Mouse (Mus musculus) cerebellum, adult 11 months (tissue): Measurements from ENCODE around the gene Slc38a10.

Experiments used
- DNase-seq: peaks from one replicate; pipeline ENCODE4 v3.0.0; 2022

Slc38a10 gene

DNA sequence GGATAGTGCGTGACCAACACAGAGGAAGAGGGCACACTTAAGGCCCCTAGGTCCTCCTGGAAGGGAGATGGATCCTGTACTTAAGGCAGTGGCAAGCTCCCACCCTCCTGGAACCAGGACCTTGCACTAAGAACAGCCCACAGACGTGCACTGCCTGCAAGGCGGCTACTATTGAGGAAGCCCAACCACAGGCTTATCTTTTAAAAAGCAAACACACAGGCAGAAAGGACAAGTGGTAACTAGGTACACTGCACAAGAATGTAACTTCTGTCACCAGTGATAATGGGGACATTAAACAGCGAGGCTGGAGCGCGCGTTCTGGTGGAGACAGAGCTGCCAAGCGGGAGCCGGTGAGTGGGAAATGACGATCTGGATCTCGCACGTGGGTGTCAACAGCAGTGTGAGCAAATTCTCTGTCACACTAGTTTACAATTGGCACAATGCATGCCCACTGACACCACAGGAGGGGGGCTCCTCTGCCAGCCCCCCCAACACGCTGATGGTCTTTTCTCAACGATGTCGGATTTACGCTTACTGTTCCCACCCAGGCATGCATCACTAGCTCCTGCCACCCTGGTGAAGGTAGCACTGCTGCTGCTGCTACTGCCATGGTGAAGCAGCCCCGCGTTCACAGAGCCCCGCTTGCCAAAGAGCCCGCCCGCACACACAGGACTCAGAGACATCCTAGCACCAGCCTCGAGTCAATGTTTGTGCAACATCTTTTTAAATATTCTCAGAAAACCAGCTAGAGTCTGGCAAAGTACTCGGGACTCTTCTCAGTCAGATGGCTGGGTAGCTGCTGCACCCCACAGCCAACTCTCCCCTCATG, 14.1 kb downstream of the Slc38a10 start:
- no peak for DNase-seq

GRCm38 (mm10) chr11:120136195-120136594, 15.0 kb downstream of the Slc38a10 start:
- DNase-seq = no peak

GRCm38 (mm10) chr11:120134847-120135530, 16.2 kb downstream of the Slc38a10 start:
- DNase-seq = no peak

DNA sequence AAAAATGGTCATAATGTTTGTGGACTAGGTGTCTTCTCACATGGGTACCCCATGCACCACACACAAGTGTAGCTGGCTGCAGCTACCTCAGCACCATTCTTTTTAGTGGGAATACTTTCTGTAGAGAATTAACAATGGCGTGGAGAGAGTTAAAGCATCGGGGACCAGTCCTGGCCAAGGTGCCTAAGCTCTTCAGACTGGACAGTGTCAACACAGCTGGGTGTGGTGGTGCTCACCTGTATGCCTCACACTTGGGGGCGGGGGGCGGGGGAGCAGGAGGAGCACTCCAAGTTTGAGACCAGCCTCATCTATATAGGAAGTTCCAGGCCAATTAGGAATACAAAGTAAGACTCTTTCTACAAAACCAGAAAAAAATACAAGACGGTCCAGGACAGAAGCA, 17.0 kb downstream of the Slc38a10 start:
- DNase-seq = no peak

- no peak for DNase-seq
Observed at GRCm38 (mm10) chr11:120129281-120129680, 21.9 kb downstream of the Slc38a10 start.

DNA sequence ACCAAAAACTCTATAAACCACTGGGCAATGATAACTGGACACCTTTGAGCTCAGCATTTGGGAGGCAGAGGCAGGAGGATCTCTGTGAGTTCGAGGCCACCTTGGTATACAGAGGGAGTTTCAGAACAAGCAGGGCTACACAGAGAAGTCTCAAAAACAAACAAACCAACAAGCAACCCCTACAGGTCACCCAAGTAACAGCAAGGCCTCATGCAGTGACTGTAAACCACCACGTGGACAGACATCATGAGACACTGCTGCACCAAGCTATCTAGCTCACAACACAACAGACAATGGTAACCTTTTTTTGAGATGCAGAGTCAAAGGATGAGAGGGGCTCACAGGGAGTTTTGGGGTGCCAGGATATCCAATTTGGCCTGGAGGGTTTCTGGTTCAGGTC, 24.3 kb downstream of the Slc38a10 start:
- no peak for DNase-seq

GRCm38 (mm10) chr11:120122126-120122525, 29.0 kb downstream of the Slc38a10 start:
- no peak for DNase-seq

DNA sequence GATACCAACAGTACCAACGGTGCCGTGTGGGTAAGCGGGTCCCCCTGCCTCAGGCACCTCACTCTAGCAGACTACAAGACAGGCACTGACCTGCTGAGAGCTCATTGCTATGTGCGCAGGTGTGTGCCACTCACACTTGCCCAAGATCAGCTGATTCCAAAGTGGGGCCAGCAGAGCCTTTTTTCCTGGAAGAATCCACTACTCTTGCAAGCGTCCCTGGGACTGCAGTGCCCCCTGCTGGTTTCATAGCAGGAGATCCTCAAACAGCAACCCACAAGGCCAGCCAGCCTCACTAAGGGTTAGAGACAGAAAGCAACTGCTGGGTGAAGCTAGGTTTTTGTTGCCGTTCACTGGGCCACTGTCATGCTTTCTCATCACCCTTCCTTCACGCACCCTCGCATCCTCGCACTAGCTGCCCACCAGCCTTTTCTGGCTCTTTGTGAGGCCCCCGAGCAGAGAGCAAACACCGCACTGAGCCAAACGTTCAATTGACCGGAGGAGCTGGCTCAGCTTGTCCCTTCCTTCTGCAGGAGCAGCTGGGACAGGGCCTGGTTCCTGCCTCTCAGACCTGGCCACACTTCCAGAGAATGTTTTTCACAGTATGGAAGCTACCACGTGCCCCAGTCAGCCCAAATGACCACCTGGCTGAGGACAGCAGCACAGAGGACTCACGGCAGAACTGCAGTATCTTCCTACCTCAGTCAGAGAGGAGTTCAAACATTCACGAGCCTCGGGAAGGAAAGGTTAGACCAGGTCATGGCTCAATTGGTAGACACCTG, 30.3 kb downstream of the Slc38a10 start:
- peak; percentile 78 for DNase-seq

GRCm38 (mm10) chr11:120119936-120120541, 31.1 kb downstream of the Slc38a10 start:
- no peak for DNase-seq

- DNase-seq = no peak
Observed at GRCm38 (mm10) chr11:120119108-120119507, 32.0 kb downstream of the Slc38a10 start.

DNA sequence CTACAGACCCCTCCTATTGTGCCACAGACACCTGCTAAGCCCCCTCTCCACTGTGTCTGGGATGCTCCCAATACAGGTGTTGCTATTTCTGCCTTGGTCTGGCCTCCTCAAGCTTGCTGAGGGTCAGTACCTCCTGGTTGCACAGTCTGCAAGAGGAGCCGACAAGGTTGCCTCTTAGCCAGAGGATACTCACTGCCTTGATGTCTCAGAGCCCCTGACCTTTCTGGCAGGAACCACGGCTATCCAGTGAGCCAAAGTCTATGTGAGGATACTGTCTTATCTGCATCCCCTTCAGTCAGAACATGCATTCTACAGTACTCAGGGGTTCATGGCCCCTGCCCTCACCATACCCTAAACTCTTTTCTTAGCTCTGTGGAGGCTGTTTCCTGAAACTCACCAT, 33.5 kb downstream of the Slc38a10 start:
- DNase-seq = no peak

DNA sequence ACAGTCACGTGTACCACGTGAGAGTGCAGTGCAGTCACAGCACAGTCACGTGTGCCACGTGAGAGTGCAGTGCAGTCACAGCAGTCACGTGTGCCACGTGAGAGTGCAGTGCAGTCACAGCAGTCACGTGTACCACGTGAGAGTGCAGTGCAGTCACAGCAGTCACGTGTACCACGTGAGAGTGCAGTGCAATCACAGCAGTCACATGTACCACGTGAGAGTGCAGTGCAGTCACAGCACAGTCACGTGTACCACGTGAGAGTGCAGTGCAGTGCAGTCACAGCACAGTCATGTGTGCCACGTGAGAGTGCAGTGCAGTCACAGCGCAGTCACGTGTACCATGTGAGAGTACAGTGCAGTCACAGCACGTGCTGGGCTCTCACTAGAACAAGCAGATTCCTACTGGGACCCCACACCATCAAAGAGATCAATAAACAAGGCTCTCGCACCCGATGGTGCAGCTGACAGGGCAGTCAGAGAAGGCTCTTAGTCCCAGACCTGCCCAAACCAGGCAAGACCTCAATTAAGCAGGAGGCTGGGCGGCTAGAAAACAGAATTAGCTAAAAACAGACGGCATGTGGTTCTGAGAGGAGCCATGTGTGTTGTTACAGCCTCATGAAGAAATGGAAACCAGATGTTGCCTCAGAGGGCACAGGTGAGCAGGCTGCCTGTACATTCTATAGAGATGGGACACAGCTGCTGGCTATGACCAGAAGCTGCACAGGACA, 36.5 kb downstream of the Slc38a10 start:
- DNase-seq = no peak

- no peak for DNase-seq
Observed at GRCm38 (mm10) chr11:120112136-120112535, 39.0 kb downstream of the Slc38a10 start.

DNA sequence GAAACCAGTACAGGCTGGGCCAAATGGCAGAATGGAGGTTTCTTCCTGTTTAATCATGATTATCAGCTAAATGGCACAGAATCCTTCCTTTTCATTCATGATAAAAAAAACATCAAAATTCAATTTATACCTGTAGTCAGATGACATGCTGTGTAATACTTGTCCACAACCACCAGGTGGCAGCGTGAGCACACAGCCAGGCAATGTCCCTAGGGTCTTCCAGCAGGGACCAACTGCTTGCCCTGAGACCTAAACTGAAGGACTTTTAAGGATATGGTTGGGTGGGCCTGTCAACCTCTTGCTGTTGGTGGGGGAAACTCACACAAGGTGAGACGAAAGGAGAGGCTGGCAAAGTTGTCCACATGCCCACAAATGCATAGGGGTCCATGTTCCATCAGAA, 40.1 kb downstream of the Slc38a10 start:
- no peak for DNase-seq

DNA sequence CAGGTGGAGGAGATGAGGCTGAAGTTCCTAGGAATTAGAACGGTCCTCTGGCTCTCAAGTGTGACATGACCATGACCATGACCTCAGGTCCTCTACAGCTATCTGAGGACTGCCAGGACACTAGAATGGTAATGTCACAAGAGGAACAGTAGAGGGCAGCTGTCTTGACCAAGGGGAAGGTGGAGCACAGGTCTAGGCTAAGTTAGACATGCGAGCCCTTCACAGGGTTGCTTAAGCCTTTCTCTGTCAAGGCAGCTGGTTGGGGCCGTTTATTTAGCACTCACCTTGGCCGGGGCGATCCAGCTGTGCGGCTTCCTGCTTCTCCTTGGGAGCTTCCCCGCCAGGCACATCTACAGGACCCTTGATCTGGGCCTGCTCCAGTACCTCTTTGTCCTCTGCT, 40.6 kb downstream of the Slc38a10 start:
- no peak for DNase-seq

- DNase-seq = no peak
Observed at GRCm38 (mm10) chr11:120109558-120110210, 41.5 kb downstream of the Slc38a10 start.

DNA sequence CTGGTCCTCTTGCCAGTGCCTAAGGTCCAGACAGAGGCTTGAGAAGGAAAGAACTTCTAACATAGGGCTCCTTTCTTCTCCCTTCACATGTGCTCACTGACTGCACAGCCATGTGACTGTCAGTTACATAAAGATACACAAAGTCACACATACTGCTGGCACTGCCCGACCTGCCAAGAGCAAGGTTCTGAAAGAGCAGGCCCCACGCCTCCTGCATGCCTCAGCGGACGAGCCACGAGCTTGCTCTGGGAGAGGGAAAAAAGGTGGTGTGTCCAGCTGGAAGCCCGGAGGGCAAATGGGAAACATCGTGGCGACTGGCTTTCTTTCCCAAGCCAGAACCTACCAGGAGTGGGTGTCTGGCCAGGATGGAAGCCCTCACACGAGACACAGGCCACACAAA, 43.4 kb downstream of the Slc38a10 start:
- no peak for DNase-seq

- no peak for DNase-seq
Observed at GRCm38 (mm10) chr11:120107026-120107425, 44.1 kb downstream of the Slc38a10 start.

DNA sequence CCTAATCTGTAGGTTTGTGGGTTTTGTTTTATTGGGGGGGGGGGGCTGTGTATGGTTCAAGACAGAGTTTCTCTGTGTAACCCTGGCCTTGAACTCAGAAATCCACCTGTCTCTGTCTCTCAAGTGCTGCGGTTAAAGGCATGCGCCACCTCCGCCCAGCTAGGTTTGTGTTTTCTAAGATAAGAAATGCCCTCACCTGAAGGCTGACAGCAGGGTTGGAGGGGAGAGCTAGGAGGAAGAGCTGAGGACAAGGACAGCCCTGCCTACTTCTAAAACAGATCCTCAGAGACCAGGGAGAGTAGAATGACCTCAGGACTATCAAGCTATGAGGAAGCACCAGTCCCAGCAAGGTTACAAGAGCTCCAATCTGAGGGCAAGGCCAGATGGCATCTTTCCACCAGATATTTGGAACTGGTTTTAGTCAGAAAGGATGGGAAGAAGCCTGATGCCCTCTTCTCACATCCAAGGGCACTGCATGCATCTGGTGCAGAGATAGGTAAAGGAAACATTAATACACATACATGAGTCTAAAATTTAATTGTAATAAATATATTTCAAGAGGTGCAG, 47.6 kb downstream of the Slc38a10 start:
- no peak for DNase-seq

- DNase-seq = peak; percentile 68
Observed at GRCm38 (mm10) chr11:120101036-120101435, 50.1 kb downstream of the Slc38a10 start.
